Mouse (Mus musculus) embryonic facial prominence, embryonic 10.5 days (tissue): ENCODE data around the gene Prpf31. TPM values are rescaled to one million over a fixed set of nuclear protein-coding genes. Genes with fewer than 3 reads are reported as not detected.
A peak's percentile ranks its signal among the peaks of the same experiment; 100 is the strongest.

Experiments
- DNase-seq: peaks from one replicate; pipeline ENCODE4 v3.0.0-alpha.2; 2017; ENCODE audit warnings: low spot score
- H3K27ac ChIP-seq: fragments of 300-500 bp; sonication (generic); replicated peaks from 2 replicates; pipeline ENCODE4 v1.5.1; 2016; ENCODE audit warnings: mild to moderate bottlenecking
- H3K27me3 ChIP-seq: fragments of 300-500 bp; sonication (generic); replicated peaks from 2 replicates; pipeline ENCODE4 v1.6.1; 2016; ENCODE audit warnings: low read depth, mild to moderate bottlenecking; ENCODE audit not compliant: poor library complexity, severe bottlenecking
- H3K36me3 ChIP-seq: fragments of 300-500 bp; sonication (generic); replicated peaks from 2 replicates; pipeline ENCODE4 v1.6.1; 2016; ENCODE audit warnings: mild to moderate bottlenecking, moderate library complexity
- H3K4me1 ChIP-seq: fragments of 300-500 bp; sonication (generic); 2 replicates; pipeline ENCODE4 v1.6.1; 2016
- H3K4me3 ChIP-seq: fragments of 300-500 bp; sonication (generic); 2 replicates; pipeline ENCODE4 v1.5.1; 2016; ENCODE audit warnings: mild to moderate bottlenecking, moderate library complexity
- H3K9me3 ChIP-seq: fragments of 300-500 bp; sonication (generic); 2 replicates; pipeline ENCODE4 v1.6.1; 2016; ENCODE audit warnings: mild to moderate bottlenecking
- WGBS: fragments of 180-500 bp; shearing (Covaris S2); methylation state at CpG from one replicate; pipeline ENCODE4 v1.1.7; 2016; 5-methylcytosine and 5-hydroxymethylcytosine counted together
- microRNA-seq: library from miRNA; unstranded; fragments of <30 nt; microRNA quantifications from one replicate; pipeline ENCODE4, GENCODE M21; 2017
- polyA plus RNA-seq: library from polyadenylated mRNA; unstranded; fragments of >200 nt; fragmentation: Nextera tagmentation; extraction: Ambion mirVana; gene quantifications from 2 replicates; pipeline ENCODE4 v1.2.1, GENCODE M21; 2016

The Prpf31 gene
- polyA plus RNA-seq, 1 experiment from 2014 or later: 183 TPM

DNA sequence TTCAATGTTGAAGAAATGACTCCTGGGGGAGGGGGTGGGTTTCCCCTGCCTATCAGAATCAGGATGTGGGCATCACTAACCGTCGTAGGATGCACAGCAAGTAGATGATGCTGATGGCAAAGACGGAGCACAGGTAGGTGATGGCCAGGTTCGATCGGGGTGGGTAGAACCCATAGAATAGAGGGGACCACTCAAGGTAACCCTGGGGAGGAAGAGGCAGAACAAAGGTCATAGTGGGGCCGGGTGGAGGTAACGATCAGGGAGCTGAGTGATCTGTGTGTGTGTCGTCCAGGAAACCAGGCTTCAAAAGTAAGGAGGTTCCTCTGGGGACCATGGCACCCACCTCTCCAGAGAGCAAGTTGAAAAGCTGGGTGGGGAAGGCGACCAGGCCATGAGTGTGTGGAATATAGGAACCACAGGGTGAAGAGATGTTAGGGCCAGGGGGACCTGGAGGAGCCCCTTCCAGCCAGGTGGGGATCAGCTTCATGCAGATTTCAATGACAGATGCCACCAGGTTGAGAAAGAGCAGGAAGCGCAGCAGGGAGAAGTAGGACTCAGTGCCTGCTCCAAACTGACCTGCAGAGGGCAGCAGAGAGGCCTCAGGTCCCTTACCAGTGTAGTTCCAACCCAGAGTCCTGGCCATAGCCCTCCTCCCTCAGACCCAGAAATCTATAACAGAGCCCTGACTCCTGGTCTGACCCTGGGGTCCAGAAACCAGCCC, 44.9 kb downstream of the Prpf31 start:
- Histone ChIP-seq H3K27me3 (no peaks in the 10 kb centered on the region), H3K27ac (no peak overlapping the region), H3K4me3 (0 out of 2 replicates have a peak overlapping the region, but pooled peaks have one; percentile 1), H3K36me3 (peaks cover 17% of the 10 kb centered on the region), H3K4me1 (no peaks in the 10 kb centered on the region), H3K9me3 (no peaks in the 10 kb centered on the region)
- DNase-seq: peak; percentile 83
- 74% methylated on average over 10 of the region's 10 CpGs for WGBS

DNA sequence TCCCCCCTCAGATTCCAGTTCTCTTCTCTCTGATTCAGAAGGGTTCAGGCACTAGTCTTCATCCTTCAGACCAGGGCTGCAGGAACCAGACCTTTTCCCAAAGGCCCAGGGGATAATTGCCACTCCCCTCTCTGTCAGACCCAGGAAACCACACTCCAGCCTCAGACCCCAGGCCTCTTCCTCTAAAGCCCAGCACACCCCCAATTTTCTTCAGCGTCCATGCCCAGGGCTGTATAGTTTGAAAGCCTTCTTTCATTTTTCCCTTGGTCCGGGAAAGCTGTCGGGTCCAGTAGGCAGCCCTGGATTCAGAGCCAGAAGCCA, 45.4 kb downstream of the Prpf31 start:
- 73% methylated on average over 3 of the region's 3 CpGs for WGBS
- Histone ChIP-seq H3K27me3 (no peaks in the 10 kb centered on the region), H3K4me1 (no peaks in the 10 kb centered on the region), H3K9me3 (no peaks in the 10 kb centered on the region), H3K4me3 (no peak overlapping the region), H3K36me3 (peaks cover 19% of the 10 kb centered on the region), H3K27ac (no peak overlapping the region)
- no peak for DNase-seq

DNA sequence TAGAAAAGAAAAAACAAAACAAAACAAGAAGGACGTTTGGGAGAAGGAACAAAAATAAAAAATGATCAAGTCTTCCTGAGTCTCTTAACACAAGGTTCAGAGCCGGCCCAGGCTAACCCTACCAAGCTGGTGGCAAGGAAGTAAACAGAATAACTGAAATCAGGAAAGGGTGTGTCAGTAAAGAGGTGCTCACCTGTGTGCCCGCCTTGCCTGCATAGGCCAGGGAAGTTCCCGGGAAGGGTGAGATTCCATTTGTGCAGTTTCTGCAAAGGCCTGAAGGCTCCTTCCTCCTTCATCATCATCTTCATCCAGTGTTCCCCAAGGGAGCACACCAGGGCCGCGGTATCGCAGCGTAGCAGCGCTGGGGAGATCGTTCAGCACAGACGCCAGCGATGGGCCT, 46.6 kb downstream of the Prpf31 start:
- Histone ChIP-seq H3K36me3 (peaks cover 27% of the 10 kb centered on the region), H3K9me3 (no peaks in the 10 kb centered on the region), H3K4me1 (no peaks in the 10 kb centered on the region), H3K4me3 (peak overlapping the region; percentile 23; the same call in 1 of the 2 replicates), H3K27ac (no peak overlapping the region), H3K27me3 (no peaks in the 10 kb centered on the region)
- DNase-seq: no peak
- 90% methylated on average over 12 of the region's 12 CpGs for whole genome bisulfite sequencing

DNA sequence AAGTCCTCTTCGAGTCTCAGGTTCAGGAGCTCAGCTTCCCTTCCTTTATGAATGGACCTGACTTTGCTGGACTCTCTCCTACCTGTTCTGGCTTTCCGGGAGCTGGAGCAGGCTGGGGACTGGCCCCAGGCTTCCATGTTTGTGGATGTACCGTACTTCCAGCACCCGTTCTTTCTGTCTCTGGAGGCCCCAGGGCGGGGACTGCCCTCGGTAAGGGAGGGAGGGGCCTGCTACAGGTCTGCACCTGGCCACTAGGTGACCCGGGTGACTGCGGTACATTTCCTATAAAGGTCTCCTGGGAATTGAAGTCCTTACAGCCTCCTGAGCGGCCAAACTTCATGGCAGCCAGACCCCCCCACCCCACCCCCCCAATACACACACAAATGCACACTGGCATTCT, 47.6 kb downstream of the Prpf31 start, which contains the start of gene Tmc4:
Gene Tmc4 (minus strand): TSS at position 212 of the 400 bp plus-strand sequence.
- no peaks in the 10 kb centered on the region for H3K4me1 ChIP-seq
- no peaks in the 10 kb centered on the region for H3K27me3 ChIP-seq
- H3K4me3 ChIP-seq: peak within 1 kb of the TSS; percentile 23
- DNase-seq: no peak
- H3K36me3 ChIP-seq: peaks cover 29% of the 10 kb centered on the region
- no peaks in the 10 kb centered on the region for H3K9me3 ChIP-seq
- no peak within 1 kb of the TSS for H3K27ac ChIP-seq
- 56% methylated on average over 9 of the region's 9 CpGs for WGBS

DNA sequence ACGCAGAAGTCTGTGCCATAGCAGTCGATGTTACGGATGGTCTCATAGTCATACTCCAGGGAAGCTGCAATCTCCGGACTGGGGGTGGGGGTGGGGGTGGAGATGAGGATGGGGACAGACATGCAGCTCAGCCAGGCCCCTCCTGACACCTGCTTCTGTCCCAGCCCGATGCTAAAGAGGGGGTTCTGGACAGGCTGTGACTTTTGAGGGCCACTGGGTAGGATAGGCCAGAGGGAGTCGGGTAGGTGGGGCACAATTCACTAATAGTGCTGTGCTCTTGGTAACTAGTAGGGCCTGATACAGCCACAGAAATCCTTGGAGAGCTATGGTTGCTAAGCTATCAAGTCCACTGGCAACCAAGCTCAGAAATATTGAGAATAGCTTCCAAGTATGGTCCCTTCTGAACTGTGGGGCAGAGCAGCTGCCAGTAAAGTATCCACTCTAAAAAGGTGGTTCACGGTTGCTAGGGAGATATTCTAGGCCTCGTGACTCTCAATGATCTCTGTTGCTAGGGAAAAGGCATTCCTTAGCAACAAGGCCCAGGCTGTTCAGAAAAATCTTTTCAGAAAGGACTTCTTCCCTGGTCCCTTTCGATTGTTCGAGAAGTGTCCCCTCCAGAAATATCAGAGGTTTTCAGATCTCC, 54.2 kb downstream of the Prpf31 start:
- Histone ChIP-seq H3K4me1 (no peaks in the 10 kb centered on the region; the same call in 1 of the 2 replicates), H3K27ac (no peak overlapping the region), H3K4me3 (no peak overlapping the region), H3K9me3 (no peaks in the 10 kb centered on the region), H3K27me3 (no peaks in the 10 kb centered on the region), H3K36me3 (peaks cover 76% of the 10 kb centered on the region)
- no peak for DNase-seq
- WGBS: 87% methylated on average over 10 of the region's 10 CpGs

DNA sequence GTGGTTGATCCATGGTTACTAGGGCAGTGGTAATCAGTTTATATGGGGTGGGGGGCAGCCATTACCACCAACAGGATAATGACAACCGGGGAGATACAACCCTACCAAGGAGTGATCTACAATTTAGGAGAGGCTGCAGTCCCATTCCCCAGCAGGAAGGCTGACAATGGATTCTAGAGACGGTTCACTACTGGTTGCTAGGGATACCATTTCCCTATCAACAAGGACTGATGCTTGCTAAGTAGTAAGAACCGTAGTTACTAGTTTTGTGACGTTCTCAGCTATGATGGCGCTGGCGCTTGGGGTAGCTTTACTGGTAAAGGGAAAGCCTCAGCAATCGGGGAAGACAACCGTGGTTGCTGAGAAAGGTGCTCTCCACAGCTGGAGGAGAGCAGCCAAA, 54.9 kb downstream of the Prpf31 start:
- H3K27me3 ChIP-seq: no peaks in the 10 kb centered on the region
- no peaks in the 10 kb centered on the region for H3K9me3 ChIP-seq
- no peaks in the 10 kb centered on the region; the same call in 1 of the 2 replicates for H3K4me1 ChIP-seq
- no peak overlapping the region for H3K4me3 ChIP-seq
- H3K27ac ChIP-seq: no peak overlapping the region
- peaks cover 74% of the 10 kb centered on the region for H3K36me3 ChIP-seq
- DNase-seq: no peak
- WGBS: 93% methylated on average over 8 of the region's 8 CpGs

DNA sequence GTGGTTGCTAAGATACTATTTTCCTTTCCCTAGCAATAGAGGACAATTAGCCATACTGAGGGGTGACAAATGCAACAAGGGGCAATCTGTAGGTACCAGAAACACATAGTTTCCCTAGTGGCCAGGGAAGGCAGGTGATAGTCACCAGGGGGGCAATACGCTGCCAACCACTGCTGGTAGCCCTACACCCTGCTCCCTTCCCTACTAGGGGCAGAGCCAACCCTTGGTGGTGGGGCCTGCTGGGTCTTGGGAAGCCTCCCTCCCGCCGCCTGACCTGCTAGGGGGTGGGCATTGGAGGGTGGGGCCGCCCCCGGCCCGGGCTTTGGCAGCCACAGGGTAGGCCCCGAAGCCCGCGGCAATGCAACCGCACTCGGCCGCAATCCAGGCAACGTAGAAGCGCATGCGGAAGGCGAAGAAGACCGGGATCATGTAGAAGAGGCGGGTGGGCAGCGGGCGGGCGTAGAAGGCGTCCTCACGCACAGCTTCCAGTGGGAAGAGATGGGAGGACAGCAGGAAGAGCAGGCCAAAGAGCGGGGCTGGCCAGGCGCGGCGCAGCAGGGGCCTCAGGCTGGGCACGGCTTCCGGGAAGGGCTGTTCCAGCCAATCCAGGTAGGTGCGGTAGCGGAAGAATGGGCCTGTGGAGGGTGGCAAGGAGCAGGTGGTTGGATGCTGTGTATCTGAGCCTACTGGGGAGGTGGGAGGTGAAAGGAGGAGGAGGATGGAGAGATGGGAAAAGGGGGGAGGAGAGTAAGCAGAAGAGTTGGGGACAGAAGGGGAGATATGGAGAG, 55.8 kb downstream of the Prpf31 start:
- no peak for DNase-seq
- no peaks in the 10 kb centered on the region; the same call in 1 of the 2 replicates for H3K4me1 ChIP-seq
- 81% methylated on average over 31 of the region's 31 CpGs for WGBS
- H3K27ac ChIP-seq: no peak overlapping the region
- H3K9me3 ChIP-seq: no peaks in the 10 kb centered on the region
- H3K27me3 ChIP-seq: no peaks in the 10 kb centered on the region
- peaks cover 76% of the 10 kb centered on the region for H3K36me3 ChIP-seq
- H3K4me3 ChIP-seq: no peak overlapping the region

DNA sequence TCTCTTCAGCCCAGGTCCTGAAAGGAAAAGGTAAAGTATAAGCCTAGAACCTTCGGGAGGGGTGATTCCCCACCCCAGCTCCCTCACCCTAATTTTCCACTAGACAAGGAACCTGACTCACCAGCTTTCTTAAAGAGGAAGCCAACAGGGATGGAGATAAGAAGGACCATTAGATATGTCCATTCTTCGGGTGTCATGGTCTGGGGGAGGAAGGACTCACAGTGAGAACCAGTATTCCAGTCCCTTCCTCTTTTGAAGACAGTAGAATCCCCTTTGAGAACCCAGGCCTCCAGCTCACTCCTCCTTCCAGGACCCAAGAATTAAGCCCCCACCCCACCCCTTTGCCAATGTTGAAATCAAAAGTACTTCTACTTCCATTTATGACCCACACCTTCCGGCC, 62.1 kb downstream of the Prpf31 start:
- peak overlapping the region; percentile 85 for H3K4me3 ChIP-seq
- 35% methylated on average over 3 of the region's 3 CpGs for WGBS
- H3K36me3 ChIP-seq: peaks cover 49% of the 10 kb centered on the region
- no peak for DNase-seq
- H3K9me3 ChIP-seq: no peaks in the 10 kb centered on the region
- H3K27me3 ChIP-seq: no peaks in the 10 kb centered on the region
- peak overlapping the region; percentile 95 for H3K27ac ChIP-seq
- H3K4me1 ChIP-seq: peaks cover 25% of the 10 kb centered on the region

Small RNAs within 50 kb of the gene (microRNA-seq; reads per million reads assigned to microRNA genes)
- gene Gm25100 (not detected), gene Mir3572 (4.0 reads per million, percentile 8 among the genes with 10 or more reads in this experiment)

Other genes with a start within 250 kb of the Prpf31 start
- gene Cacng8, start 239.3 kb upstream of the Prpf31 start, polyA plus RNA-seq: 8.5 and 11.4 TPM in 2 replicates
- 0.29 TPM in 1 of 2 replicates, not detected in the other for gene Cacng6, start 205.8 kb upstream of the Prpf31 start, polyA plus RNA-seq
- gene Tarm1, start 127.4 kb upstream of the Prpf31 start, polyA plus RNA-seq: not detected in 2 replicates
- gene Oscar, start 13.8 kb upstream of the Prpf31 start, polyA plus RNA-seq: 0.13 TPM in 1 of 2 replicates, not detected in the other
- gene Ndufa3, start 12.6 kb upstream of the Prpf31 start, polyA plus RNA-seq: 365 and 398 TPM in 2 replicates
- gene Tfpt, start 56 bp upstream of the Prpf31 start, polyA plus RNA-seq: 31.0 and 33.0 TPM in 2 replicates
- gene Cnot3, start 15.3 kb downstream of the Prpf31 start, polyA plus RNA-seq: 85.6 and 88.0 TPM in 2 replicates
- 15.8 and 17.8 TPM in 2 replicates for gene Leng1, start 35.9 kb downstream of the Prpf31 start, polyA plus RNA-seq
- 5.7 and 6.8 TPM in 2 replicates for gene Tmc4, start 47.6 kb downstream of the Prpf31 start, polyA plus RNA-seq
- gene Tsen34, start 62.9 kb downstream of the Prpf31 start, polyA plus RNA-seq: 301 and 306 TPM in 2 replicates
- gene Mboat7, start 63.5 kb downstream of the Prpf31 start, polyA plus RNA-seq: 39.3 and 40.4 TPM in 2 replicates
- 1,397 and 1,414 TPM in 2 replicates for gene Rps9, start 74.0 kb downstream of the Prpf31 start, polyA plus RNA-seq
- 0.10 and 0.21 TPM in 2 replicates for gene Pirb, start 90.4 kb downstream of the Prpf31 start, polyA plus RNA-seq
- not detected in 2 replicates for gene Gm15448, start 195.7 kb downstream of the Prpf31 start, polyA plus RNA-seq
- 0.06 and 0.12 TPM in 2 replicates for gene Pira2, start 215.1 kb downstream of the Prpf31 start, polyA plus RNA-seq